Mouse (Mus musculus): ENCODE data around the gene Cmtm4.

DNA sequence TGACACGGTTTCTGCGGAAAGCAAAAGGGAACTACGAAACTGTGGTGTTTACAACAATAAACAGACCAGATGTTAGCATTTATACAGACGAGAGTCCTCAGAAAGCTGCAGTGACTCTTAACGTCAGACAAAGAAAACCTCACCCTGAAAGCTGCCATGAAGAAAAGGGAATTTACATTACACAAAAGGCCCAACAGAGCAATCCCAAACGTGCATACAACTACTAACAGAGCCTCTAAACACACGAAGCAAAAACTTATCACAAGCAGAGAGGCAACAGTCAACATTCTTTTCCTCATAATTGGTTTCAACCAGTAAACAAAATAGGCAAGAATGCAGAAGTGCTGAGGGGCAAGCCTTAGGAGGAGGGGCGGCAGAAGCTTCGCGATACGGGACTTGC, 18.9 kb downstream of the Cmtm4 start:
- TF ChIP-seq CTCF (IDR thresholded peaks at IDR 0.05; ENCODE audit: extremely low read depth, insufficient read length, insufficient replicate concordance, low read depth, low read length) (no peak), POLR2A (IDR thresholded peaks at IDR 0.05; ENCODE audit: low read depth, low read length) (no peak)
